Mouse (Mus musculus): Measurements from ENCODE around the gene Adamtsl4.

GRCm38 (mm10) chr3:95639694-95640093 lies 48.0 kb downstream of the Adamtsl4 start:
- TF ChIP-seq CTCF (IDR thresholded peaks at IDR 0.05; ENCODE audit: extremely low read depth, insufficient read depth, insufficient read length, insufficient replicate concordance) (no peak), POLR2A (IDR thresholded peaks at IDR 0.05; ENCODE audit: low read depth, low read length) (no peak)

All from spleen, adult 2 months (tissue).